Mouse (Mus musculus): ENCODE results near the gene Ndufc2. TPM values are rescaled to one million over a fixed set of nuclear protein-coding genes. Genes with fewer than 3 reads are reported as not detected.
"Not testable (repeated sequence)": the region's sequence is repeated elsewhere in the genome, so short reads cannot be mapped to it uniquely, and the experiment has no call there.

Ndufc2 gene
- polyA plus RNA-seq, 1 experiment from 2014 or later, result 380 TPM

DNA sequence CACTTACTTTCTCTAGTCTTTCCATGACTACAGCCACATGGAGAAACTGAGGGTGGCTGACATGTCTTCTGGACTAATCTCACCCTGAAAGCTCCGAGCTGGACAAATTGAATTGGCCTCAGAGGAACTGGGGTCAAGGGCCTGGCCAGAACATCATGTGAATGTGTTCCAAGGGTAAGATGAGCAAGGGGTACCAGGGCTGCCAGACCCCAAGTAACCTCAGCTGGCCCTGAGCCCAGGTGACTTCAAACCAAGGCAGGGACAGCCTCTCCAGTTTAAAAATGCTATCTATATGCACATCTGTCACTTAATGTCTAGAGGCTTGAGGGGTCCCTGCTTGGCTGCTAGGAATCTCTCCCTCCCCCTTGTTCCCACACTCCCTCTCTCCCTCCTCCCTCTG, 20.6 kb downstream of the Ndufc2 start:
- Histone ChIP-seq H3K4me3 (no peak overlapping the region), H3K27me3 (ENCODE audit: insufficient read depth, poor library complexity, severe bottlenecking) (no peaks in the 10 kb centered on the region), H3K4me1 (peaks cover 20% of the 10 kb centered on the region), H3K9me3 (no peaks in the 10 kb centered on the region), H3K36me3 (no peaks in the 10 kb centered on the region), H3K27ac (no peak overlapping the region)
- DNase-seq (ENCODE audit: low spot score), result no peak
- 50% methylated on average over 1 of the region's 1 CpGs for WGBS

DNA sequence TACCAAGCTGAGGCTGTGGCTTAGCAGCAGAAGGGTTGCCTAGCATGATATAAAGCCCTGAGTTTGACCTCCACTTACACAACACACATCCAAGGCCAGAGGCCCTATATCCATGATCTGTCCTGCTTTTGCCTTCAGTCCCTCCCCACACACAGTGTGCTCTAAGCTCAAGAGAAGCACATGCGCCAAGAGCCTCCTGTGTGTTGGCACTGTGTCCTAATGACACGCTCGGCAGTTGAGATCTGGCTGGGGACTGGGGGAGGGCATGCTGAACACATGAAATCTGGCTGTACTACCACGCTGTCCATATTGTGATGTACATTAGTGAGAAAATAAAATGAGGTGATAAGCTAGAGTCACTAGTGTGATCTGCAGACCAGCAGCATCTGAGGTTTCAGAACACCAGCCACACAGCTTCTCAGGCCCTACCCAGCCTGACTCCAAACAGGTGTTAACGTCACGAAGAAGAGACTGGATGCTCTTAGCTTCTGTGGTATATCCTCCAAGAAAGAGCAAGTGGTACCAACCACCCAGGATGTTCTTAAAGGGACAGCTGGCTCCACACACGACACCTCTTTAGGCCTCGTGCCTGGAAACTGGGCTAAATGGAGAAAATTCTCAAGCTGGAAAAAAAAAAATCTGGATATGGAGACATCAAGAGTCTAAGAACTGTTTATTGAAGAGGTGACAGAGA, 21.3 kb downstream of the Ndufc2 start:
- Histone ChIP-seq H3K4me3 (no peak overlapping the region), H3K36me3 (no peaks in the 10 kb centered on the region), H3K9me3 (no peaks in the 10 kb centered on the region), H3K4me1 (peaks cover 20% of the 10 kb centered on the region), H3K27me3 (ENCODE audit: insufficient read depth, poor library complexity, severe bottlenecking) (no peaks in the 10 kb centered on the region), H3K27ac (no peak overlapping the region)
- DNase-seq (ENCODE audit: low spot score), result no peak
- 80% methylated on average over 8 of the region's 8 CpGs for WGBS

DNA sequence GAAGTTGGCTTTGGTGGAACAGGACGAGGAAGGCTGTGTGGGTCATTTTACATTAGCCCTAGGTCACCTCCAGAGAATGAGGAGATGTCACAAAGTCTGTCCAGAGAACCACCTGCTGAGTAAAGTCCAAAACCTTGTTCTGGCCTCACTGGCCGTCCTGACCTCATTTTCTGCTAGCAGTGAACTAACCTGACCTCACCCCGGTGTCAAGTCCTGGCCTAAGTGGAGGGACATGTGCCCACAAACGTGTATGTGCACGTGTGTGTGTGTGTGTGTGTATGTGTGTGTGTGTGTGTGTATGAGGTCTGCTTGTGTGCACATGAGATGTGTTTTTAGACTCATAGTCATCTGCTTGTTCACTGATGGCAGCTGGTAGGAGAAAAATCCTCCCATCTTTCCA, 24.0 kb downstream of the Ndufc2 start:
- DNase-seq (ENCODE audit: low spot score), result no peak
- peaks cover 8% of the 10 kb centered on the region; the same call in 1 of the 2 replicates for H3K4me1 ChIP-seq
- no peak overlapping the region for H3K4me3 ChIP-seq
- WGBS, result 56% methylated on average over 5 of the region's 5 CpGs
- H3K27me3 ChIP-seq (ENCODE audit: insufficient read depth, poor library complexity, severe bottlenecking), result no peaks in the 10 kb centered on the region
- no peaks in the 10 kb centered on the region for H3K36me3 ChIP-seq
- H3K27ac ChIP-seq, result no peak overlapping the region
- no peaks in the 10 kb centered on the region for H3K9me3 ChIP-seq

DNA sequence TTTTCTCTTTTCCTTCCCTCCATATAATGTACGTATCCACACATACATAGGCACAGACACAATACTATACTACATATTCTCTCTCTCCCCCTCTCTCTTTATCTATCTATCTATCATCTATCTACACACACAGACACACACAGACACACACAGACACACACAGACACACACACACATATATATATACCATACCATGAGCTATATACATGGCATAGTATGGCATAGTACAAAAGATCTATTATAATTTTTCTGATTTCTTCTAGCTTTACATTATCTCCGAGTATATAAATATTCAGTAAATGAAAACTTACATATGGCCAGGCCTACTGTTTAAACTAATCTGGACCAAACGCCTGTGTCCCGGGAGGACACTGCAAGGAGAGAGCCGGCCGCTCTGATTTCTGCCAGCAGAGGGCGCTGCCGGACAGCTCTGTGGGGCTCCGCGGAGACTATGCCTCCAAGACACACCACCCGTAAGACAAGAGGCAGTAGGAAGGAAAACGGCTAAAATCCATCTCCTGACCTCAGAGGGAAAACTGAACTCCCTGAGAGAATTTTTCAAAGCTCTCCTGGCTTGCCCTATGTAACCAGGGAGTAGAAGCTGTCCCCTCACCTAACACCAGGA, 24.9 kb downstream of the Ndufc2 start:
- WGBS, result 9% methylated on average over 12 of the region's 12 CpGs
- Histone ChIP-seq H3K36me3 (no peaks in the 10 kb centered on the region), H3K27me3 (ENCODE audit: insufficient read depth, poor library complexity, severe bottlenecking) (no peaks in the 10 kb centered on the region), H3K9me3 (no peaks in the 10 kb centered on the region), H3K4me1 (peaks cover 8% of the 10 kb centered on the region; the same call in 1 of the 2 replicates), H3K27ac (no peak overlapping the region), H3K4me3 (no peak overlapping the region)
- peak; percentile 92 for DNase-seq (ENCODE audit: low spot score)

DNA sequence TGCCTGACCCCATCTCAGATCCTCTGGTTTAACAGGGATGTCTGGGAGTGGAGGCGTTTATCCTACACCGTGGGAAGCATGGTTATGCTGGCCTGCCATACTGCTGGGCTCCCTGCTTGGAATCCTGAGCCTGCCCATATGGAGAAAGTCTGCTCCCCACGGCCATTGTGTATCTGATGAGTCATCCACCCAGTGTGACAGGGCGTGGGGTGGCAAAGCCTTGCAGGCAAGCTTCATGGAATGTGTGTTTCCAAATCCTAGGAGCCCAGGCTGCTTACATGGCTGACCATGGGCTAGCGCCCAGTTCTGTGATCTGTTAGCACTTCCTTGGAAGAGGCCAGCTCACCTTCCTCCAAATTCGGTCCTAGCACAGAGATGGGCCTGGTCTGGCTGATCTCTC, 26.8 kb downstream of the Ndufc2 start:
- peaks cover 8% of the 10 kb centered on the region; the same call in 1 of the 2 replicates for H3K4me1 ChIP-seq
- DNase-seq (ENCODE audit: low spot score), result no peak

DNA sequence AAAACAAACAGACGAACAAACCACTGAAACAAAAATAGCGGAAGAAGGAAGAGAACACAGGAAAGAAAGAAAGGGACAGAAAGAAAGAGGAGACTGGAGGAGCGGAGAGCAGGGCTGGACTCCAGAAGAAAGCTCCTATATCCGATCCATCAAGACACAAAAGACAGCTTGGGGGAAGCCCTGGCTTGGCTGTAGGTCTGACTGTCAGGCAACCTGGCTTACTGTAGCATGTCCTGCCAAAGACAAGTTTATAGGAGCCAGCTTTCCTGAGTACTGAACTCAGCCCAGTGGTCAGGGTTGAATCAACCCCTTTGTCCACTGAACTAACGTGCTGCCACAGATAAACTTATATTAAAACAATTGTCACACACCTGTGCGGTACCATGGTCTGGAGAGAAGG, 27.5 kb downstream of the Ndufc2 start:
- no peak for DNase-seq (ENCODE audit: low spot score)
- Histone ChIP-seq H3K4me1 (peaks cover 8% of the 10 kb centered on the region; the same call in 1 of the 2 replicates), H3K9me3 (no peaks in the 10 kb centered on the region), H3K27me3 (ENCODE audit: insufficient read depth, poor library complexity, severe bottlenecking) (no peaks in the 10 kb centered on the region), H3K4me3 (no peak overlapping the region), H3K27ac (no peak overlapping the region), H3K36me3 (no peaks in the 10 kb centered on the region)
- WGBS, result 75% methylated on average over 6 of the region's 6 CpGs

More for the DNA sequence above, 26.8 kb downstream of the Ndufc2 start:
- Histone ChIP-seq H3K36me3 (no peaks in the 10 kb centered on the region), H3K9me3 (no peaks in the 10 kb centered on the region), H3K27ac (no peak overlapping the region), H3K27me3 (ENCODE audit: insufficient read depth, poor library complexity, severe bottlenecking) (no peaks in the 10 kb centered on the region), H3K4me3 (no peak overlapping the region)
- 60% methylated on average over 6 of the region's 6 CpGs for WGBS

DNA sequence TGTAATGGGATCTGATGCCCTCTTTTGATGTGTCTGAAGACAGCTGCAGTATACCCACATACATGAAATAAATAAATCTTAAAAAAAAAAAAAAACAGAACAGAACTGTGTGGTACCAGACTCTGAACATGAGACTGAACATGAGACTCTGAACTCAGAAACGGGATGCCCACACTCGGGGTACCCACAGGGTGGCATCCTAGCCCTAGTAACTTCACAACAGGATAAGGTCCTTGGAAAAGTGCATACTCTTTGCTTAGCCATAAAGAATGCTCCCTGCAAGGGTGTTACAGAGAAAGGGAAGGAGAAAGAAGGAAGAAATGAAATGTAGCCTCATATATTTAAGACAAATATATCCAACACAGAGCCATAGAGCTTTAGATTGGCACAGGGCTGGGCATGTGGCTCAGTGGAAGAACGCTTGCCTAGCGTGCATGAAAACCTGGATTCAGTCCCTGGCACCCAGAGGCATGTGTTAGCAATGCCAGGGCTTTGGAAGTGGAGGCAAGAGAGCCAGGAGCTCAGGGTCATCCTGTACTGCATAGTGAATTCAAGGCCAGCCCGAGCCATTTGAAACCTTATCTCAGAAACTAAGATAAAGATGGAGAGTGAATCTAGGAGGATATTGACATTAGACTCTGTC, 28.1 kb downstream of the Ndufc2 start:
- Histone ChIP-seq H3K27ac (no peak overlapping the region), H3K4me3 (no peak overlapping the region), H3K4me1 (peaks cover 8% of the 10 kb centered on the region; the same call in 1 of the 2 replicates), H3K9me3 (no peaks in the 10 kb centered on the region), H3K27me3 (ENCODE audit: insufficient read depth, poor library complexity, severe bottlenecking) (no peaks in the 10 kb centered on the region), H3K36me3 (no peaks in the 10 kb centered on the region)
- WGBS, result 72% methylated on average over 5 of the region's 5 CpGs
- no peak for DNase-seq (ENCODE audit: low spot score)

DNA sequence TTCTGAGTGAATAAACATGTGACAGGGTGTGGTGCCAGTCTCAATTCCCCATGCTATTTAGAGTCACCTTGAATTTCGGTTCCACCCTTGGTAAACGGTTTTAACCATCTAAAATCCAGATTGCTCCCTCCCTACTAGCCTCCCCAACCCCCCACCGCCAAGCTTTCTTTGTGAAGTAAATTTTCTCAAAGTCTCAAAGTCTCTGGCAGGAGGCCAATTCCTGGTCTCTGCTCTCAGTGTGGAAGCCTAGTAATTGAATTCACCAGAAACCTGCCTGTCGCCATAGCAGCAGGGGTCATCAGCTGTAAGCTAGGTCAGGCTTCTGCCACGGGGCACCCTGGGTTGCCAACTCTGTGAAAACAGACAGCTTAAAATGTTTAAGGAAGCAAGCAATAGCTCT, 29.9 kb downstream of the Ndufc2 start:
- Histone ChIP-seq H3K36me3 (no peaks in the 10 kb centered on the region), H3K4me1 (peaks cover 8% of the 10 kb centered on the region; the same call in 1 of the 2 replicates), H3K27me3 (ENCODE audit: insufficient read depth, poor library complexity, severe bottlenecking) (no peaks in the 10 kb centered on the region), H3K9me3 (no peaks in the 10 kb centered on the region), H3K4me3 (no peak overlapping the region), H3K27ac (no peak overlapping the region)
- DNase-seq (ENCODE audit: low spot score), result no peak
- 5% methylated on average over 5 of the region's 5 CpGs for WGBS

DNA sequence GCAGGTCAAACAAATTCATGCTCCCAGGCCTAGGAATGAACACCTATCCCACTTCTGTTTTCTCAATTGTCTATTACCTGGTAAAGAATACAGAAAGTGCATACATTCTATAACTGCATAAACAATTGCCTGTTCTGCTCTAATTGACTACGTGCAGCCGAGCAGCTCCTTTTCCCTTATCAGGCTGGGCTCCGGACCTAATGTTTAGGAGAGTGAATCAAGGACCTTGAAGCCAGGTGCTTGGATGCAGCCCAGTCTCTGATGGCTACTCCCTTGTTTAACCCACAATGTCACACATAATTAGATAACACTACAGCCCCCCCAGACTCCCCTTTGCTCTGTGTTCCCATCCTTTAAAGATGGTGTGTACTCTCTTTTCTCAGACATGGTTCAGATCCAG, 33.7 kb downstream of the Ndufc2 start:
- H3K9me3 ChIP-seq; H3K4me3 ChIP-seq; H3K36me3 ChIP-seq; H3K27me3 ChIP-seq (ENCODE audit: insufficient read depth, poor library complexity, severe bottlenecking); DNase-seq (ENCODE audit: low spot score); H3K4me1 ChIP-seq; H3K27ac ChIP-seq: not testable (repeated sequence)
- WGBS, result 65% methylated on average over 3 of the region's 3 CpGs

DNA sequence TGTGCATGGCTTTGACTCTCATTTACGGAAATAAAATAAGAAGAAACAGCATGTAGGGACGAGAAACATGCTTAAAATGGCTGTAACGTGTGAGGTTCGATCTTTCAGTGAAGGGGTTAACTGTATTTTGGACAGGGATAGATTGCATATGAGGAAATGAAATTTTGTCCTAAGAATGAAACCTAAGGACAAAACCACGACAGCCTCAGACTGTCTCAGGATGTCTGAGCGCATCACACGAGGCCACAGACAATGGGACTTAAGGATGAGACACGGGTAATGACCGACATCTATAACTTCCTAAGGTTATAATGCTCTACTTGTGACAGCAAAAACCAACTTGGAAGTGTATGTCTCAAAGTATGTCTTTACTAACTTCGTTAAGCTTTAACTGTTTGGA, 34.7 kb downstream of the Ndufc2 start:
- WGBS, result 86% methylated on average over 10 of the region's 10 CpGs
- Histone ChIP-seq H3K27ac (no peak overlapping the region), H3K4me1 (peaks cover 7% of the 10 kb centered on the region; the same call in 1 of the 2 replicates), H3K9me3 (no peaks in the 10 kb centered on the region), H3K4me3 (no peak overlapping the region), H3K36me3 (no peaks in the 10 kb centered on the region), H3K27me3 (ENCODE audit: insufficient read depth, poor library complexity, severe bottlenecking) (no peaks in the 10 kb centered on the region)
- DNase-seq (ENCODE audit: low spot score), result no peak

DNA sequence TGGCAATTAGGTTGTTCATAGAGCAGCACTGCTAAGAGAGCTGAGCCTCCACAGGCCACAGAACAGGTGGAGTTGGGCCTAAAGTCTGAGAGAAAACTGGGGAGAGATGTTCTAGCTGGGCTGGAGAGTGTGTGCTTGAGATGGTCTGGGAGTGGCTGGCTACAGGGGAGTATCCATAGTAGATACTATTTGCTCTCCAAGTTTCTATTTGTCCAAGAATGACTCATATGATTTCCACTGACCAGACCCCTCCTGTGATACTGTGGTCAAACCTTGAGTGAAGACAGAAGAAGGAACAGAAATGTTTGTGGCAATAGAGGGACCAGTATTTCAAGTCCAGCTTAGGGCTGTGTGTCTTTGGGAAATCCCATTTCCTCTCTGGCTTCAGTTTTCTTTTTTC, 39.2 kb downstream of the Ndufc2 start:
- no peaks in the 10 kb centered on the region for H3K27me3 ChIP-seq (ENCODE audit: insufficient read depth, poor library complexity, severe bottlenecking)

DNA sequence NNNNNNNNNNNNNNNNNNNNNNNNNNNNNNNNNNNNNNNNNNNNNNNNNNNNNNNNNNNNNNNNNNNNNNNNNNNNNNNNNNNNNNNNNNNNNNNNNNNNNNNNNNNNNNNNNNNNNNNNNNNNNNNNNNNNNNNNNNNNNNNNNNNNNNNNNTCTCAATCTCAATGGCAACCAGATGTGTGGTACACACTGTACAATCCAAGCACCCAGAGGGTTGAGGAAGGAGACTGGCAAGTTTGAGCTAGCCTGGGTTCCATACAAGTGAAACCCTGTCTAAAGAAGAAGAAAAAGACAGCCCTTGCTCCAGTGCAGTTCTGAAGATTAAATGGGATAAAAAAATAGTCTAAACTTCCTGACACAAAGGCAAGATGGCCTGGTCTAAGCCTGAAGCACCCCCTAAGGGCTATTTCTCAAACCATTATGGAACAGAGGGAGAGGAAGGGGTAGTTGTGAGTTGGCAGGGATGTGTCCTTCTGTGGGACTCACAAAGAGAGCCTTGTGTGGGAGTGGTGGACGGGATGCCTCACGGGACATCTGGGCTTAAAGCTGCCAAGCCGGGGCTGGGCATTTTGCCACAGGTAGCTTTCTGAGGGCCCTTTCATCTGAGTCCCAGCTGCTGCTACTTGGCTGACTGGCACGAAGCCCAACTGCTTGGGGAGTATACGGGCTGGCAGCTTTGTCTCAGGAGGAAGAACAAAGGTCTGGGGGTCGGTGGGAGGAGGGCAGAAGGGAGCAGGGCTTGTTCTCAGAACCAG, 46.5 kb downstream of the Ndufc2 start:
- Histone ChIP-seq H3K36me3 (no peaks in the 10 kb centered on the region), H3K27ac (no peak overlapping the region), H3K4me3 (no peak overlapping the region), H3K9me3 (no peaks in the 10 kb centered on the region), H3K4me1 (no peaks in the 10 kb centered on the region), H3K27me3 (ENCODE audit: insufficient read depth, poor library complexity, severe bottlenecking) (no peaks in the 10 kb centered on the region)
- WGBS, result 56% methylated on average over 6 of the region's 6 CpGs
- no peak for DNase-seq (ENCODE audit: low spot score)

More for the DNA sequence above, 39.2 kb downstream of the Ndufc2 start:
- no peaks in the 10 kb centered on the region for H3K4me1 ChIP-seq
- no peak overlapping the region for H3K27ac ChIP-seq
- H3K9me3 ChIP-seq, result no peaks in the 10 kb centered on the region
- no peaks in the 10 kb centered on the region for H3K36me3 ChIP-seq
- H3K4me3 ChIP-seq, result no peak overlapping the region
- DNase-seq (ENCODE audit: low spot score), result no peak

DNA sequence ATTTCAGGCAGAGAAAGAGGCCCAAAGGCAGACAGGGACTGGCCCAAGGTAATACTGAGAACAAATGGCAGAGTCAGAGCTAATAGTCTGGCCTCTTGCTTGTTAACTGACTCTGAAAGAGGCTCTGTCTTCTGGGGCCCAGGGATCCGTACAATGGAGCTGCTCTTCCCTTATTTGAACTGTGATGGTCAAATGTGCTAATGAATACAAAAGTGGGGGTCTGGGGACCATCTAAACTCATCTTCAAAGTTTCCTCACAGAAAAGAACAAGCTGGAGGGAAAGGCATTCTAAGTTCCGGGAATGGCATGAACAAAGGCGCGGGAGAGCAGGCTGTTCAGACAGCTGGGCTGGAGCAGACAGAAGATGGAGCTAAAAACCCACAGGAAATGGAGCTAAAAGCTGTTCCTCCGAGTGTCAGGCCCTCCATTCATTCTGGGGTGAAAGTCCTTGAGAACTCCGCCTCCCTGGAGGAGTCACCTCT, 47.3 kb downstream of the Ndufc2 start:
- Histone ChIP-seq H3K27ac (no peak overlapping the region), H3K9me3 (no peaks in the 10 kb centered on the region)

More for the DNA sequence above, 47.3 kb downstream of the Ndufc2 start:
- WGBS, result 65% methylated on average over 6 of the region's 6 CpGs
- no peak for DNase-seq (ENCODE audit: low spot score)
- Histone ChIP-seq H3K4me1 (no peaks in the 10 kb centered on the region), H3K27me3 (ENCODE audit: insufficient read depth, poor library complexity, severe bottlenecking) (no peaks in the 10 kb centered on the region), H3K4me3 (no peak overlapping the region), H3K36me3 (no peaks in the 10 kb centered on the region)

Measured in heart, embryonic 10.5 days (tissue).